Mouse (Mus musculus) hindbrain, embryonic 10.5 days (tissue): Measurements from ENCODE around the gene Bcl11a. TPM values are rescaled to one million over a fixed set of nuclear protein-coding genes. Genes with fewer than 3 reads are reported as not detected.
"Not testable (repeated sequence)": the region's sequence is repeated elsewhere in the genome, so short reads cannot be mapped to it uniquely, and the experiment has no call there.

Experiments used
- DNase-seq: peaks from one replicate; pipeline ENCODE4 v3.0.0-alpha.2; 2017; ENCODE audit warnings: low spot score
- H3K27ac ChIP-seq: fragments of 300-500 bp; sonication (generic); 2 replicates; pipeline ENCODE4 v1.5.1; 2016; ENCODE audit warnings: mild to moderate bottlenecking, moderate library complexity
- H3K27me3 ChIP-seq: fragments of 300-500 bp; sonication (generic); 2 replicates; pipeline ENCODE4 v1.6.1; 2016; ENCODE audit warnings: mild to moderate bottlenecking; ENCODE audit not compliant: poor library complexity, insufficient read depth, severe bottlenecking
- H3K36me3 ChIP-seq: fragments of 300-500 bp; sonication (generic); 2 replicates; pipeline ENCODE4 v1.6.1; 2016; ENCODE audit warnings: mild to moderate bottlenecking, moderate library complexity
- H3K4me1 ChIP-seq: fragments of 300-500 bp; sonication (generic); replicated peaks from 2 replicates; pipeline ENCODE4 v1.6.1; 2016; ENCODE audit warnings: mild to moderate bottlenecking
- H3K4me3 ChIP-seq: fragments of 300-500 bp; sonication (generic); 2 replicates; pipeline ENCODE4 v1.5.1; 2016; ENCODE audit warnings: mild to moderate bottlenecking, moderate library complexity
- H3K9me3 ChIP-seq: fragments of 300-500 bp; sonication (generic); 2 replicates; pipeline ENCODE4 v1.6.1; 2016; ENCODE audit warnings: mild to moderate bottlenecking, moderate library complexity
- WGBS: fragments of 180-500 bp; shearing (Covaris S2); methylation state at CpG from one replicate; pipeline ENCODE4 v1.1.7; 2016; 5-methylcytosine and 5-hydroxymethylcytosine counted together
- polyA plus RNA-seq: library from polyadenylated mRNA; unstranded; fragments of >200 nt; fragmentation: Nextera tagmentation; extraction: Ambion mirVana; gene quantifications from 2 replicates; pipeline ENCODE4 v1.2.1, GENCODE M21; 2016

Bcl11a gene
- polyA plus RNA-seq, 1 experiment from 2014 or later: 54.9 TPM

DNA sequence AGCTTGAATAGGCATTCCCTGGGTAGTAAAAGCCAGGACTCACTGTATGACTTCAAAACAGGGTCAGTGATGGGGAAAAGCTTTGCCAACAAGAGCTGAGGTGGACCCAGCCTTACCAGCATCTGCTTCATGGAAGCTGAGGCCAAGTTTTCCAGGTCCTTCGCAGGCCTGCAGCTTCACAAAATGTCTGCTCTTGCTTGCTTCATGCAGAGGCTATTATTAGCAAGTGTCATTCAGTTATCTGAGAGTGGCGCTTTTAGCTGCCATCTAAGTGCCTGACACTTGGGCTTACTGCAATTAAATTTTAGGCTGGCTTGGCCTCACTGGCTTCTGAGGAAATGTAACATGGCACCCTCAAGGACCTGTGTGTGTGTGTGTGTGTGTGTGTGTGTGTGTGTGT lies 32.3 kb downstream of the Bcl11a start:
- Histone ChIP-seq H3K4me1 (peaks cover 11% of the 10 kb centered on the region), H3K36me3 (no peaks in the 10 kb centered on the region; the same call in 1 of the 2 replicates), H3K9me3 (no peaks in the 10 kb centered on the region), H3K27ac (no peak overlapping the region), H3K4me3 (no peak overlapping the region), H3K27me3 (no peaks in the 10 kb centered on the region)
- DNase-seq: no peak
- 84% methylated on average over 2 of the region's 2 CpGs for WGBS

- whole genome bisulfite sequencing: 59% methylated on average over 6 of the region's 6 CpGs
- DNase-seq: no peak
- H3K4me3 ChIP-seq: no peak overlapping the region
- H3K27me3 ChIP-seq: no peaks in the 10 kb centered on the region
- peaks cover 5% of the 10 kb centered on the region; the same call in 1 of the 2 replicates for H3K36me3 ChIP-seq
- H3K27ac ChIP-seq: no peak overlapping the region
- no peaks in the 10 kb centered on the region for H3K9me3 ChIP-seq
- peaks cover 11% of the 10 kb centered on the region for H3K4me1 ChIP-seq
These were observed 33.9 kb downstream of the Bcl11a start for GRCm38 (mm10) chr11:24111720-24112119.

- Histone ChIP-seq H3K9me3 (no peaks in the 10 kb centered on the region), H3K36me3 (peaks cover 5% of the 10 kb centered on the region; the same call in 1 of the 2 replicates), H3K4me3 (no peak overlapping the region), H3K4me1 (peaks cover 11% of the 10 kb centered on the region), H3K27me3 (no peaks in the 10 kb centered on the region), H3K27ac (no peak overlapping the region)
- WGBS: 87% methylated on average over 12 of the region's 12 CpGs
- DNase-seq: no peak
These were observed 37.3 kb downstream of the Bcl11a start for GRCm38 (mm10) chr11:24115017-24115752.

GRCm38 (mm10) chr11:24116041-24116440 lies 38.2 kb downstream of the Bcl11a start:
- DNase-seq: no peak
- H3K36me3 ChIP-seq: peaks cover 5% of the 10 kb centered on the region; the same call in 1 of the 2 replicates
- no peaks in the 10 kb centered on the region for H3K27me3 ChIP-seq
- WGBS: 90% methylated on average over 2 of the region's 2 CpGs
- H3K9me3 ChIP-seq: no peaks in the 10 kb centered on the region
- no peak overlapping the region for H3K4me3 ChIP-seq
- H3K27ac ChIP-seq: no peak overlapping the region
- H3K4me1 ChIP-seq: peaks cover 8% of the 10 kb centered on the region; the same call in 1 of the 2 replicates

DNA sequence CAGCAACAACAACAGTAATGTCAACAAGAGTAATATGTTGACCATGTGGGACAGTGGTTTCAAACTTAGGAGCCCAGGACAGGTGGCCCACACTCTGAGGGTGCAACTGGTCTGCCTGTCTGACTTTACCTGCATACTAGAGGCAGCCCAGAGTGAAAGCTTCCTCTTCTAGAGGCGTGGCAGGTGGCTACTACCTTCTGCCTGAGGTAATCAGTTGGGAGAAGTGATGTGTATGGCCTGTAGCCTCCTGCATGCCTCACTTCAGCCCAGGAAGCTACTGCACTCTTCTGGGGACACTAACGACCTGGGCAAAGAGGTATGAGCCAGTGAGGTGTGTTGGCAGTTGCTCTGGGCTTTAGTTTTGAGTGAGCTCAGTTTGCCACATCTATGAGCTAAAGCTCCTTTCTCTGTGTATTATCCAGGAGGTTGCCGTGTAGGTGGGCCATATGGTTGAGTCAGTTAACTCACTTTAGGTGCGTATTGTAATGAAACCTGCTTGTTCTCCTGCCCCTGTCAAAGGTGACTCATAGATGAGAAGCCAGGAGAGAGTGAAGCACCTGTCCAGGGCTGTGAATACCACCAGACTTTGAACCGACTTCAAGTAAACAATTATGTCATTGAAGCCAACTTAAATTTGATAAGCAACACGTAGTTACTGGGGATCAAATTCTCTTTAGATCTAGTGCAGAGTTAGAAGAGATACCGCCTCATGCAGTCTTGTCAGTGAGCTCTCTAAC lies 38.9 kb downstream of the Bcl11a start:
- Histone ChIP-seq H3K27ac (no peak overlapping the region), H3K27me3 (no peaks in the 10 kb centered on the region), H3K9me3 (no peaks in the 10 kb centered on the region), H3K4me1 (peaks cover 8% of the 10 kb centered on the region; the same call in 1 of the 2 replicates), H3K36me3 (peaks cover 5% of the 10 kb centered on the region; the same call in 1 of the 2 replicates), H3K4me3 (no peak overlapping the region)
- no peak for DNase-seq
- 90% methylated on average over 7 of the region's 7 CpGs for WGBS

GRCm38 (mm10) chr11:24121136-24121535 lies 43.3 kb downstream of the Bcl11a start:
- Histone ChIP-seq H3K4me1 (peaks cover 5% of the 10 kb centered on the region; the same call in 1 of the 2 replicates), H3K27me3 (no peaks in the 10 kb centered on the region), H3K27ac (no peak overlapping the region), H3K36me3 (peaks cover under 1% of the 10 kb centered on the region; the same call in 1 of the 2 replicates), H3K4me3 (no peak overlapping the region), H3K9me3 (no peaks in the 10 kb centered on the region)
- no peak for DNase-seq
- WGBS: 84% methylated on average over 9 of the region's 9 CpGs

GRCm38 (mm10) chr11:24122899-24123298 lies 45.0 kb downstream of the Bcl11a start:
- Histone ChIP-seq H3K36me3 (peaks cover 4% of the 10 kb centered on the region; the same call in 1 of the 2 replicates), H3K4me1 (peaks cover 13% of the 10 kb centered on the region), H3K4me3 (no peak overlapping the region), H3K9me3 (no peaks in the 10 kb centered on the region), H3K27ac (no peak overlapping the region), H3K27me3 (no peaks in the 10 kb centered on the region)
- DNase-seq: no peak
- 94% methylated on average over 7 of the region's 7 CpGs for WGBS

DNA sequence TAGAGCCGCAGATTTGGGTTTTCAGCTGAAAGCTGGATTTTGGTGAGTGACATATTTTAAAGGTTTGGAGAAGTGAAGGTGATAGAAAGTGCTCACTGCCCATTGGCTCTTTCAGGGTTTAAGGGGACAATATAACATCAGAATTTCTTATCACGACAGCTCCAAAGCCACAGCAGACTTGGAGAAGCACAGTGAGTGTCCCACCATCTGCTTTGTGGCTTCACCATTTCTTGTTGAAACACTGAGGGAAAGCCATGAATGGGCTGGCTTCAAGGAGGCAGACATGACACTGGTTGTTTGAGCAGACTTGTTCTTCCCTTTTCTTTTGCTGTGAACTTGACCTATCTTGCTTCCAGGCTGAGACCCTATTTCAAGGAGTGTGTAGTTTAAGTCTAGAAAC lies 46.1 kb downstream of the Bcl11a start:
- Histone ChIP-seq H3K36me3 (peaks cover 4% of the 10 kb centered on the region; the same call in 1 of the 2 replicates), H3K27ac (no peak overlapping the region), H3K27me3 (no peaks in the 10 kb centered on the region), H3K4me1 (peaks cover 19% of the 10 kb centered on the region), H3K4me3 (no peak overlapping the region), H3K9me3 (no peaks in the 10 kb centered on the region)
- no peak for DNase-seq
- WGBS: 93% methylated on average over 2 of the region's 2 CpGs

DNA sequence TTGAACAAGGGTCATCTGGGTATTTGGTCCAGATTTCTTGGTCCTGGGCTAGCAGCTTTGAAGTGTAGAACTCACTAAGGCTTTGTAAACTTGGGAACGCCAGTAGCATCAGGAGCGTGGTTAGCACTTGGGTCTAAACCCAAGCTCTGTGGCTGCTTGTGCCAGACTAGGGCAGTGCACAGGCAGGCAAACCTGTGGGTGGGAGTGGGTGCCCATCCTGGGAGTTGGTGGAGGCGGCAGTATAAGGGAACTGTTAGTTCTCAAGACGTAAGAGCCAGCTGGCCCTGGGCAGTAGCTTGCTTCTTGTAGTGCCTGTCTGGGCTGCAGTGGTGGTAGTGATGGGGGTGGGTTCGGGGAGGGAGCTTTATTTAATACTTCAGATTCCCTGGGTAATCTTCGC lies 47.2 kb downstream of the Bcl11a start:
- WGBS: 84% methylated on average over 6 of the region's 6 CpGs
- H3K4me3 ChIP-seq: no peak overlapping the region
- no peak overlapping the region for H3K27ac ChIP-seq
- peaks cover 19% of the 10 kb centered on the region for H3K4me1 ChIP-seq
- no peaks in the 10 kb centered on the region for H3K27me3 ChIP-seq
- no peaks in the 10 kb centered on the region for H3K9me3 ChIP-seq
- DNase-seq: no peak
- peaks cover 6% of the 10 kb centered on the region; the same call in 1 of the 2 replicates for H3K36me3 ChIP-seq

GRCm38 (mm10) chr11:24128001-24128400 lies 50.1 kb downstream of the Bcl11a start:
- 59% methylated on average over 2 of the region's 2 CpGs for WGBS
- Histone ChIP-seq H3K27ac (peak overlapping the region; percentile 24; the same call in 1 of the 2 replicates), H3K27me3 (no peaks in the 10 kb centered on the region), H3K4me3 (no peak overlapping the region), H3K36me3 (peaks cover 18% of the 10 kb centered on the region; the same call in 1 of the 2 replicates), H3K4me1 (peaks cover 29% of the 10 kb centered on the region), H3K9me3 (no peaks in the 10 kb centered on the region)
- DNase-seq: no peak

DNA sequence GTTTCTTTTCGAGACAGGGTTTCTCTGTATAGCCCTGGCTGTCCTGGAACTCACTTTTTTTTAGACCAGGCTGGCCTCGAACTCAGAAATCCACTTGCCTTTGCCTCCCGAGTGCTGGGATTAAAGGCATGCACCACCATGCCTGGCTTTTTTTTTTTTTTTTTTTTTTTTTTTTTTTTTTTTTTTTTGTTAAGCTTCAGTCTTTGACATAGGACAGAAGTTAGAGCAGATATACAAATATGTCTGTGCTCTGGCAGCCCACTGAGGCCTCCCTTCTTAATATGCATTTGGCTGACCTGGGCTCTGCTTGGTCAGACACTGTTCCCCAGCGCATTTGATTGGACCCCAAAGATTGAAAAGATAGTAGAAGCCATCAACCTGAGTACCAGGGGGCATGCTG lies 51.0 kb downstream of the Bcl11a start:
- 91% methylated on average over 4 of the region's 4 CpGs for WGBS
- H3K4me1 ChIP-seq: peaks cover 34% of the 10 kb centered on the region
- DNase-seq, H3K27ac ChIP-seq, H3K9me3 ChIP-seq, H3K4me3 ChIP-seq, H3K27me3 ChIP-seq: not testable (repeated sequence)
- H3K36me3 ChIP-seq: peaks cover 18% of the 10 kb centered on the region; the same call in 1 of the 2 replicates

DNA sequence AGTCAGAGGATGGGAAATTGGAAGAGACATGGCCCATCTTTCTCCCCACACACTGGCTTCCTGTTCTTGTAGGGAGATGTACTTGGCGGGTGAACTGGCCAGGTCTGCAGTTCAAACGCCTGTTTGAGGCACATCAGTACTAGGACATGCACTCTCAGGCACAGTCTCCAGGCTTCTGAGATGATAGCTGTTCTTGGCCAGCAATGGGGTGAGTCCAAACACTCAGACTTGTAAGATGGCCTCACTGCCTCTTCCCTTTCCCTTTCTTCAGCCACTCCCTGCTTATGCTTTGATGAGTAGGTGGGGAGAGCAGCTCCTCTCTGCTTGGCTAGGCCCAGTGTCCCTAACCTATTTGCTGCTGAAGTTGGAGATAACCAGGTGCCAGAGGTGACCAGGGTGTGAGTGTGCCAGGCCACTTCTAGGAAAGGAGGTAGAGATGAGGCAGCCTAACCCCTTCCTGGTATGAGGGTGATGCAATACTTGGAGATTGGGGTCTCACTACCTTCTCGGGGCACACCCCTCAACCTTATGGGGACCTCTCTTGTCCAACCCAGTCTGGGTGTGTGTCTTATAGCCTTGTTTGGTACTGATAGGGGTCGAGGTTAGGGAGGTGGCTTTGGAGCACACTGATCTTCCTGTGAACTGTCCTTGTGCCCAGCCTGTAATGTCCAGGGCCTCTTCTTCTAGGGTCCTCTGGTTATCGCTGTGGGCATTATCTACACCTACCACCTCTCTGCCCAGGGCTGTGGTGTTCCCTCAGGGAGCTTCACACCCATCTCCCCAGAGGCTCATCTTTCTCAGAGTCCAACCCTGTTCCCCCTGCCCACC lies 51.7 kb downstream of the Bcl11a start:
- Histone ChIP-seq H3K36me3 (peaks cover 18% of the 10 kb centered on the region; the same call in 1 of the 2 replicates), H3K4me1 (peaks cover 32% of the 10 kb centered on the region), H3K27ac (no peak overlapping the region), H3K9me3 (no peaks in the 10 kb centered on the region), H3K27me3 (no peaks in the 10 kb centered on the region), H3K4me3 (no peak overlapping the region)
- DNase-seq: no peak
- WGBS: 89% methylated on average over 5 of the region's 5 CpGs
